Mouse (Mus musculus) midbrain, postnatal 0 days (tissue): ENCODE results near the gene Necap2. TPM values are rescaled to one million over a fixed set of nuclear protein-coding genes. Genes with fewer than 3 reads are reported as not detected.

ENCODE experiments used
- ATAC-seq: fragments of 200-750 bp; cut with Nextera tagmentation; 2 replicates; pipeline ENCODE4 v1.8.0; 2017; ENCODE audit warnings: moderate number of reproducible peaks, mild to moderate bottlenecking, moderate TSS enrichment, moderate library complexity; ENCODE audit not compliant: low FRiP score
- DNase-seq: peaks from one replicate; pipeline ENCODE4 v3.0.0-alpha.2; 2015; ENCODE audit warnings: low spot score
- H3K27ac ChIP-seq: fragments of 300-500 bp; sonication (generic); 2 replicates; pipeline ENCODE4 v1.5.1; 2014; ENCODE audit warnings: low read depth, mild to moderate bottlenecking, low read length, mixed read lengths
- H3K27me3 ChIP-seq: fragments of 300-500 bp; sonication (generic); 2 replicates; pipeline ENCODE4 v1.6.1; 2014; ENCODE audit warnings: low read length, control low read depth, mixed read lengths; ENCODE audit not compliant: insufficient read depth
- H3K36me3 ChIP-seq: fragments of 300-500 bp; sonication (generic); 2 replicates; pipeline ENCODE4 v1.6.1; 2014; ENCODE audit warnings: low read length, control low read depth, mixed read lengths; ENCODE audit not compliant: insufficient read depth
- H3K4me1 ChIP-seq: fragments of 300-500 bp; sonication (generic); 2 replicates; pipeline ENCODE4 v1.6.1; 2014; ENCODE audit warnings: mild to moderate bottlenecking, control low read depth, antibody characterized with exemption, low read length, mixed read lengths; ENCODE audit not compliant: insufficient read depth
- H3K4me2 ChIP-seq: fragments of 300-500 bp; sonication (generic); 2 replicates; pipeline ENCODE4 v1.6.1; 2014; ENCODE audit warnings: low read depth, mild to moderate bottlenecking, low read length, mixed read lengths; ENCODE audit not compliant: poor library complexity, severe bottlenecking
- H3K4me3 ChIP-seq: fragments of 300-500 bp; sonication (generic); 2 replicates; pipeline ENCODE4 v1.5.1; 2014; ENCODE audit warnings: low read depth, mild to moderate bottlenecking, low read length, moderate library complexity
- H3K9ac ChIP-seq: fragments of 300-500 bp; sonication (generic); replicated peaks from 2 replicates; pipeline ENCODE4 v1.6.1; 2014; ENCODE audit warnings: mild to moderate bottlenecking, low read length, moderate library complexity, mixed read lengths; ENCODE audit not compliant: poor library complexity, severe bottlenecking
- H3K9me3 ChIP-seq: fragments of 300-500 bp; sonication (generic); 2 replicates; pipeline ENCODE4 v1.6.1; 2016; ENCODE audit warnings: low read length, control low read depth
- CTCF ChIP-seq: IDR thresholded peaks from 2 replicates; pipeline ENCODE4 v1.5.1; 2016; ENCODE audit warnings: antibody characterized with exemption, mild to moderate bottlenecking
- WGBS: fragments of 180-500 bp; shearing (Covaris S2); extraction: QIAGEN DNeasy Blood & Tissue Kit; methylation state at CpG from one replicate; pipeline ENCODE4 v1.1.7; 2014; 5-methylcytosine and 5-hydroxymethylcytosine counted together
- polyA plus RNA-seq: library from polyadenylated mRNA; unstranded; fragments of >200 nt; fragmentation: Nextera tagmentation; extraction: Ambion mirVana; gene quantifications from 2 replicates; pipeline ENCODE4 v1.2.1, GENCODE M21; 2015
- total RNA-seq: library from RNA; depleted of rRNA; stranded (reverse); fragments of >200 nt; gene quantifications from 2 replicates; pipeline ENCODE4 v1.2.3, GENCODE M21; 2014

Necap2 gene
- total and polyA plus RNA-seq, 2 experiments from 2014 or later: 42.2 to 54.5 TPM

DNA sequence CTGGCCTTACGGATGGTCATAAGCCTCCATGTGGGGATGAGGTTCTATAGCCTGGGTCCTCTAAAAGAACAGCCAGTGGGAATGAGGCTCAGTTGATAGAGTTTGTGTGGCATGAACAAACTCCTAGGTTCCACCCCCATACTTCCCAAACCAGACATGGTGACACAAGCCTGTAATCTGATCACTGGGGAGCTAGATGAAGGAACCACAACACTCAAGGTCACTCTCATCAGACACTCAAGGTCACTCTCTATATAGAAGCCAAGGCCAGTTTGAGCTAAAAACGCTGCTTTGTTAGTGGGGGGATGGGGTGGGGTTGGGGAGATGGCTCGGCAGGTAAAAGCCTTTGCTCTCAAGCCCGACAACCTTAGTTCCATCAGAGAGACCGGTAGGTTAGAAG is 21.8 kb upstream of the Necap2 start:
- Histone ChIP-seq H3K9me3 (no peaks in the 10 kb centered on the region), H3K4me2 (no peak overlapping the region), H3K4me1 (no peaks in the 10 kb centered on the region), H3K9ac (no peak overlapping the region), H3K27ac (no peak overlapping the region), H3K36me3 (no peaks in the 10 kb centered on the region), H3K4me3 (no peak overlapping the region), H3K27me3 (no peaks in the 10 kb centered on the region)
- ATAC-seq: no peak
- 85% methylated on average over 5 of the region's 5 CpGs for WGBS
- no peak for TF ChIP-seq CTCF
- no peak for DNase-seq

DNA sequence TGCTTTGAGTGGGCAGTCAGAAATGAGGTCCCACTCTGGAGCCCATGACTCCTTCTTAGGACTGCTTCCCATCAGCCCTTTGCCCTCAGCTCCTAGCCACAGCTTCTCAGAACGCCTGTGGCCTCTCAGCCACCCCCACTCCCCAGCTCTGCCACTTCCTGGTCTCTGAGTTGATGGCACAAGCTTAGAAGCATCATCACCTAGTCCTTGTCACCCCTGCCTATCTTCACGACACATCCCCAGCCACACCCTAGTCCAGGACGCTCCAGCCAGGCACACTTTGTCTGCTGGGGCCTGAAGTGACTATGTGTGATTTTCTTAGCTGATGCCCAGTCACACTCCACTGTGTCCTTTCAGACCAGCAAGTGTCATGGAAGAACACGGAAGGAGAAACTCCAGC is 20.8 kb upstream of the Necap2 start:
- DNase-seq (no peak), ATAC-seq (no peak)
- no peak for TF ChIP-seq CTCF
- Histone ChIP-seq H3K4me1 (no peaks in the 10 kb centered on the region), H3K9me3 (no peaks in the 10 kb centered on the region), H3K27me3 (no peaks in the 10 kb centered on the region), H3K36me3 (no peaks in the 10 kb centered on the region), H3K9ac (no peak overlapping the region), H3K27ac (no peak overlapping the region), H3K4me2 (no peak overlapping the region), H3K4me3 (no peak overlapping the region)
- WGBS: 86% methylated on average over 4 of the region's 4 CpGs

DNA sequence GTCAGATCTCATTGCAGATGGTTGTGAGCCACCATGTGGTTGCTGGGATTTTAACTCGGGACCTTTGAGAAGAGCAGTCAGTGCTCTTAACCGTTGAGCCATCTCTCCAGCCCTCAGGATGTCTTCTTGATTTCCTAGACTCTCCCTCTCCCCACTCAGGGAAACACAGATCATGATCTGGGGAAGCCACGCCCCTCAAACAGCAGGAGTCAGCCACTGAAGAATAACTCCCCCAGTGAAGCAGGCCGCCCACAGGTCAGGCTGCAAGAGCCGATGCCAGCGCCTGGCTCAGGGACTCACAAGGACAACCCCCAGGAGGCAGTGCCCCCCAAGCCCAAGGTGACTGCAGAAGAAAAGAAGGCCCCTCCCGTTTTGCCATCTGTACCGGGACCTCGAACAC is 18.6 kb upstream of the Necap2 start:
- H3K27ac ChIP-seq: no peak overlapping the region
- H3K9ac ChIP-seq: no peak overlapping the region
- WGBS: 14% methylated on average over 9 of the region's 9 CpGs
- no peak overlapping the region for H3K4me3 ChIP-seq
- no peaks in the 10 kb centered on the region for H3K9me3 ChIP-seq
- H3K4me1 ChIP-seq: no peaks in the 10 kb centered on the region
- no peak for TF ChIP-seq CTCF
- ATAC-seq: no peak
- H3K27me3 ChIP-seq: no peaks in the 10 kb centered on the region
- no peak for DNase-seq
- no peaks in the 10 kb centered on the region for H3K36me3 ChIP-seq
- H3K4me2 ChIP-seq: no peak overlapping the region

DNA sequence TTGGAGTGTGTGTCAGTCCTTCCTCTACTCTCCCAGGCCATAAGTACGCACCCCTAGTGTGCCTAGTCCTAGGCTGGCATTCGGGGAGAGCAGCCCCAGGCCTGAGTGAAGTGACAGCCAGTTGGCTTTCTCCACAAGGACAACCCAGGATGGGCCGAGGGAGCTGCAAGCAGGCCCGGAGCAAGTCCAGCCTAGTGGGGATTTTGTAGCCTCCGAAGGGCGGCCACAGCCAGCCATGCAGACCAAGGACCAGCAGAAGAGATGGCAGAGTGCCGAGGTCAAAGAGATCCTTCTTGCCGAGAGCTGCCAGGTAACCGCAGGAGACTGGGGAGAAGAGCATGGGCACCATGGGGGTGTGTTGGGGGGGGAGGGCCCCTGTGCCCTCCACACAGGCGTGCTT is 16.9 kb upstream of the Necap2 start:
- TF ChIP-seq CTCF: no peak
- WGBS: 86% methylated on average over 10 of the region's 10 CpGs
- H3K36me3 ChIP-seq: no peaks in the 10 kb centered on the region
- no peaks in the 10 kb centered on the region for H3K27me3 ChIP-seq
- no peak overlapping the region for H3K4me3 ChIP-seq
- H3K4me1 ChIP-seq: no peaks in the 10 kb centered on the region
- no peak overlapping the region for H3K4me2 ChIP-seq
- no peak for DNase-seq
- H3K9me3 ChIP-seq: no peaks in the 10 kb centered on the region
- H3K27ac ChIP-seq: no peak overlapping the region
- H3K9ac ChIP-seq: no peak overlapping the region
- ATAC-seq: no peak

DNA sequence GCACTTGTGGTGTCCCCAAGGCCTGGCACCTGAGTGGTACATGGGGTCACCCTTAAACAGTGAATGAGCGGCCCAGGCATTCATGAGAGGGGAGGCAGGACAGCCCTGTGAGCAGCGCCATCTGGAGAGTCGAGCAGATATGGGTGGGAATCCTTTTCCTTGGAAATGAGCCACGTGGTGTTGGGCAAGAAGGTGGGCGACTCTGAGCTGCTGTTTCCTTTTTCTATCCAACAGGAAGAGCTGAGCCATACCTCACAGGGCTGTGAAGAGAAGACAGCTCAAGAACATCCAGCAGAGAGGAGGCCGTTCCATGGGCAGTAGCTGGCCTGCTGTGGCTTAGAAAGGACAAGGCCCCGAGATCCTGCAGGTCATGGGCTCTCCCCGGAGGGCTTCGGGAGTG is 10.6 kb upstream of the Necap2 start:
- ATAC-seq: no peak

DNA sequence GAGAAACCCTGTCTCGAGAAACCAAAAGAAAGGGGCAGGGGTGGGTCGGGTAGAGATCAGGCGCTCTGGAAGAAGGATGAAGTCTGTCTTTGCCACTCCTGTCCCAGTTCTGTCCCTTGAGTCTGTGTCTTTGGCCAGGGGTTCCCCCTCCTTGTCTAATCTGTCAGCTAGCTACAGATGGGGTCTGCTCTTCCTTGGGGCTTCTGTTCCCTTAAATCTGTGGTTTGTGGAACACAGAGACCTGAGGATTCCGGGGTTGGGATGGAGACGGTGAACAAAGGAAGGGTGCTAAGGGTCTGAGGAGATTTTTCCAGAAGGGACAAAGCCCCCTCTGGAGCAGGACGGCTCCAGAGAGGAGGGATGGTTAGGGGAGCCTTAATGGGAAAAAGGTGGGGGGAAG is 9.9 kb upstream of the Necap2 start, which contains the start of gene Spata21:
Spata21 (plus strand) TSS at position 301 of the 400 bp plus-strand sequence.
- Histone ChIP-seq H3K4me2 (no peak within 1 kb of the TSS), H3K4me3 (no peak within 1 kb of the TSS), H3K9me3 (no peaks in the 10 kb centered on the region), H3K27me3 (no peaks in the 10 kb centered on the region), H3K9ac (no peak within 1 kb of the TSS), H3K4me1 (no peaks in the 10 kb centered on the region), H3K36me3 (no peaks in the 10 kb centered on the region), H3K27ac (no peak within 1 kb of the TSS)
- DNase-seq: no peak
- ATAC-seq: no peak
- no peak for TF ChIP-seq CTCF
- WGBS: 79% methylated on average over 6 of the region's 6 CpGs

More for the DNA sequence above, 10.6 kb upstream of the Necap2 start:
- Histone ChIP-seq H3K9me3 (no peaks in the 10 kb centered on the region), H3K4me1 (no peaks in the 10 kb centered on the region), H3K27ac (no peak overlapping the region), H3K27me3 (no peaks in the 10 kb centered on the region), H3K4me3 (no peak overlapping the region), H3K36me3 (no peaks in the 10 kb centered on the region), H3K4me2 (no peak overlapping the region), H3K9ac (no peak overlapping the region)
- TF ChIP-seq CTCF: no peak
- no peak for DNase-seq
- WGBS: 69% methylated on average over 9 of the region's 9 CpGs
